Mouse (Mus musculus): ENCODE measurements around the gene Mpst.

DNA sequence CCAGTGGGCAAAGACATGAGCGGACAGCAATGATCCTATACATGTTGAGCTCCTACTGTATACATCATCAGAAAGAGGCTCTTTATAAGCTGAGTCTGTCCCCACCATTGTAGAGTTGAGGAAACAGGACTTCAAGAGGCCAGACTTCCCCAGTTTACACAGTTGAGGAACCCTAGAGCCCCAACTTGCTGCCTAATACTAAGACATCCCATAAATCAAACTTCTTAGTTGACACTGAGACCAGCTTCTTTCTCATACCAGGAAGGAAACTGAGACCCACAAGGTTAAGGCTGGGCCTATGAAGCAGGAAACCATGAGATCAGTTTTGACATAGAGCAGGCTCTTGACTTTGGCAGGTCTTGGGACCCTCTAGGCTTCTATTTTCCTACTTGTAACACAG lies 20.7 kb upstream of the Mpst start:
- TF ChIP-seq CTCF (IDR thresholded peaks at IDR 0.05; ENCODE audit: borderline replicate concordance, control insufficient read depth, extremely low read depth, insufficient read depth, low read length, poor library complexity): no peak
- TF ChIP-seq POLR2A (IDR thresholded peaks at IDR 0.05; ENCODE audit: control insufficient read depth, extremely low read depth, insufficient read depth, low read length, poor library complexity): no peak
